Mouse (Mus musculus) heart, adult 2 months (tissue): ENCODE results near the gene Fam178b.

ENCODE experiments used
- CTCF ChIP-seq: fragments of 200-600 bp; IDR thresholded peaks from 2 replicates; pipeline ENCODE4 v1.8.1; 2022; ENCODE audit warnings: antibody characterized with exemption, mild to moderate bottlenecking, moderate library complexity
- EP300 ChIP-seq: fragments of 200-500 bp; IDR thresholded peaks from 2 replicates; pipeline ENCODE4 v1.6.1; 2011; ENCODE audit warnings: low read depth, low read length, control low read depth; ENCODE audit not compliant: insufficient read depth
- POLR2A ChIP-seq: fragments of 200-500 bp; IDR thresholded peaks from 2 replicates; pipeline ENCODE4 v1.6.1; 2011; ENCODE audit warnings: mild to moderate bottlenecking, low read depth, low read length, control low read depth; ENCODE audit not compliant: insufficient read depth

DNA sequence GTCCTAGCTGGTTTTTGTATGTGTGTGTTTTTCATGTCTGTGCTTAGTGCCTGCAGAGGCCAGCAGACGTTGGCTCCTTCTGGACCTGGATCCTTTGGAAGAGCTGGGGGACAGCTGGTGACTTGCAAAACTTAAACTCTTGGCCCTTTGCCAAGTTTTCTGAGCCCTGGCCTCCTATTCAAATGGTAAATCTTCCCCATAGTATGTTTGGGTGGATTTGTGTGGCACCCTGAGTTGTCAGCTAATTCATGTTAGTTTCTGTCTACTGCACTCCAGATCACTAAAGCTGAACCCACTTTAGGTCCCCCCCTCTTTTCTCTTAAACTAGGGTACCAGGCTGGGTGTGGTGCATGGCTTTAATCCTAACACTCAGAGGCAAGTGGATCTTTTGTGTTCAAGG, 154.6 kb downstream of the Fam178b start:
- TF ChIP-seq CTCF (no peak), POLR2A (0 out of 2 replicates have a peak, but pooled peaks have one; percentile 23), EP300 (no peak)
